Mouse (Mus musculus) liver, embryonic 14.5 days (tissue): ENCODE measurements at regions not wholly inside any gene's neighbourhood (a gene's known extent, or its start where the extent isn't known, plus 50 kb on each side); places are given as distances from the start of the nearest gene placed in this dataset.

Experiments
- ATAC-seq: fragments of 200-750 bp; cut with Nextera tagmentation; 2 replicates; pipeline ENCODE4 v1.8.0; 2017; ENCODE audit warnings: moderate number of reproducible peaks, mild to moderate bottlenecking, moderate library complexity; ENCODE audit not compliant: insufficient read depth
- DNase-seq, 3 experiments: peaks; one replicate each; pipeline ENCODE4 v3.0.0-alpha.2; 2012 to 2013; ENCODE audit warnings: low read depth in 3 of 3, low spot score in 3 of 3
- H3K27ac ChIP-seq: fragments of 300-500 bp; sonication (generic); 2 replicates; pipeline ENCODE4 v1.5.1; 2014; ENCODE audit warnings: moderate library complexity, mild to moderate bottlenecking, control low read depth, inconsistent platforms
- H3K27me3 ChIP-seq: fragments of 300-500 bp; sonication (generic); 2 replicates; pipeline ENCODE4 v1.6.1; 2014; ENCODE audit warnings: mild to moderate bottlenecking, low read length, moderate library complexity; ENCODE audit not compliant: control insufficient read depth, insufficient read depth
- H3K36me3 ChIP-seq: fragments of 300-500 bp; sonication (generic); replicated peaks from 2 replicates; pipeline ENCODE4 v1.6.1; 2014; ENCODE audit warnings: low read depth; ENCODE audit not compliant: control insufficient read depth, insufficient read depth
- H3K4me1 ChIP-seq, 2 experiments: fragments of 200-500 bp in 1 of 2; fragments of 300-500 bp in 1 of 2; sonication (generic) in 1 of 2; replicated peaks; 2 replicates each; pipeline ENCODE4 v1.6.1; 2012 to 2014; ENCODE audit warnings: antibody characterized with exemption in 1 of 2, inconsistent platforms in 1 of 2, low read length in 1 of 2; ENCODE audit not compliant: control insufficient read depth in 2 of 2, insufficient read depth in 2 of 2
- H3K4me2 ChIP-seq: fragments of 300-500 bp; sonication (generic); 2 replicates; pipeline ENCODE4 v1.6.1; 2014; ENCODE audit warnings: low read depth, mild to moderate bottlenecking, control low read depth, moderate library complexity
- H3K4me3 ChIP-seq, 2 experiments: fragments of 200-500 bp in 1 of 2; fragments of 300-500 bp in 1 of 2; sonication (generic) in 1 of 2; 2 replicates each; pipeline ENCODE4 v1.5.1; 2012 to 2014; ENCODE audit warnings: low read depth in 2 of 2, low read length in 2 of 2, mild to moderate bottlenecking in 2 of 2, control low read depth in 1 of 2, inconsistent platforms in 1 of 2, moderate library complexity in 1 of 2; ENCODE audit not compliant: insufficient read depth in 1 of 2
- H3K9ac ChIP-seq: fragments of 300-500 bp; sonication (generic); replicated peaks from 2 replicates; pipeline ENCODE4 v1.6.1; 2014; ENCODE audit warnings: mild to moderate bottlenecking, control low read depth, moderate library complexity
- H3K9me3 ChIP-seq: fragments of 300-500 bp; sonication (generic); 2 replicates; pipeline ENCODE4 v1.6.1; 2016; ENCODE audit warnings: low read length, mixed read lengths; ENCODE audit not compliant: control insufficient read depth
- CTCF ChIP-seq: IDR thresholded peaks from 2 replicates; pipeline ENCODE4 v1.5.1; 2016; ENCODE audit warnings: antibody characterized with exemption, low read depth, control low read depth
- EP300 ChIP-seq: IDR thresholded peaks from 2 replicates; pipeline ENCODE4 v1.6.1; 2016; ENCODE audit warnings: antibody characterized with exemption, low read depth
- WGBS: fragments of 180-500 bp; shearing (Covaris S2); extraction: QIAGEN DNeasy Blood & Tissue Kit; methylation state at CpG from one replicate; pipeline ENCODE4 v1.1.7; 2014; ENCODE audit not compliant: insufficient replicate concordance; 5-methylcytosine and 5-hydroxymethylcytosine counted together

- no peak overlapping the region for H3K27ac ChIP-seq
- 54% methylated on average over 1 of the region's 1 CpGs for whole genome bisulfite sequencing
- H3K36me3 ChIP-seq, result no peaks in the 10 kb centered on the region
- TF ChIP-seq CTCF (no peak), EP300 (no peak)
- DNase-seq (no peak), ATAC-seq (no peak)
- H3K4me2 ChIP-seq, result no peak overlapping the region
- no peak overlapping the region for H3K9ac ChIP-seq
- no peaks in the 10 kb centered on the region for H3K27me3 ChIP-seq
- H3K4me3 ChIP-seq, result no peak overlapping the region
- H3K9me3 ChIP-seq, result no peaks in the 10 kb centered on the region
- H3K4me1 ChIP-seq, result no peaks in the 10 kb centered on the region
These were observed 132.9 kb upstream of the Sh3bp4 start for GRCm38 (mm10) chr1:88937327-88937726.

GRCm38 (mm10) chr1:88938458-88938857 is 131.8 kb upstream of the Sh3bp4 start:
- WGBS, result 63% methylated on average over 7 of the region's 7 CpGs
- H3K4me1 ChIP-seq, result no peaks in the 10 kb centered on the region
- DNase-seq (no peak), ATAC-seq (no peak)
- H3K9ac ChIP-seq, result no peak overlapping the region
- H3K4me2 ChIP-seq, result no peak overlapping the region
- H3K27me3 ChIP-seq, result no peaks in the 10 kb centered on the region
- no peaks in the 10 kb centered on the region for H3K9me3 ChIP-seq
- H3K4me3 ChIP-seq, result no peak overlapping the region
- no peaks in the 10 kb centered on the region for H3K36me3 ChIP-seq
- no peak for TF ChIP-seq EP300
- no peak for TF ChIP-seq CTCF
- no peak overlapping the region for H3K27ac ChIP-seq

GRCm38 (mm10) chr1:88943039-88943438 is 127.2 kb upstream of the Sh3bp4 start:
- WGBS, result 33% methylated on average over 8 of the region's 8 CpGs
- DNase-seq (no peak), ATAC-seq (no peak)
- H3K27me3 ChIP-seq, result no peaks in the 10 kb centered on the region
- TF ChIP-seq CTCF (no peak), EP300 (no peak)
- no peaks in the 10 kb centered on the region for H3K36me3 ChIP-seq
- no peaks in the 10 kb centered on the region for H3K9me3 ChIP-seq
- H3K27ac ChIP-seq, result no peak overlapping the region
- no peaks in the 10 kb centered on the region for H3K4me1 ChIP-seq
- H3K4me2 ChIP-seq, result no peak overlapping the region
- no peak overlapping the region for H3K4me3 ChIP-seq
- H3K9ac ChIP-seq, result no peak overlapping the region

GRCm38 (mm10) chr1:88945868-88946267 is 124.3 kb upstream of the Sh3bp4 start:
- H3K4me3 ChIP-seq, result no peak overlapping the region
- ATAC-seq, result no peak
- WGBS, result 58% methylated on average over 10 of the region's 10 CpGs
- H3K36me3 ChIP-seq, result no peaks in the 10 kb centered on the region
- no peaks in the 10 kb centered on the region for H3K4me1 ChIP-seq
- H3K9ac ChIP-seq, result no peak overlapping the region
- DNase-seq, result no peak
- H3K27ac ChIP-seq, result no peak overlapping the region
- H3K4me2 ChIP-seq, result no peak overlapping the region
- TF ChIP-seq EP300 (no peak), CTCF (no peak)
- no peaks in the 10 kb centered on the region for H3K27me3 ChIP-seq
- H3K9me3 ChIP-seq, result 0 out of 2 replicates have a peak, but pooled peaks cover 2% of the 10 kb centered on the region

GRCm38 (mm10) chr1:88946374-88946773 is 123.8 kb upstream of the Sh3bp4 start:
- Histone ChIP-seq H3K4me2 (no peak overlapping the region), H3K36me3 (no peaks in the 10 kb centered on the region), H3K27me3 (no peaks in the 10 kb centered on the region), H3K4me1 (no peaks in the 10 kb centered on the region), H3K27ac (no peak overlapping the region), H3K9ac (no peak overlapping the region), H3K9me3 (0 out of 2 replicates have a peak, but pooled peaks cover 2% of the 10 kb centered on the region), H3K4me3 (no peak overlapping the region)
- TF ChIP-seq CTCF, result no peak
- DNase-seq, result no peak
- ATAC-seq, result no peak
- 77% methylated on average over 8 of the region's 8 CpGs for WGBS
